Mouse (Mus musculus): Measurements from ENCODE around the gene Mecom.

- TF ChIP-seq POLR2A (IDR thresholded peaks at IDR 0.05; ENCODE audit: insufficient read length, low read depth), result no peak
- no peak for TF ChIP-seq E2F4 (IDR thresholded peaks at IDR 0.05; ENCODE audit: insufficient read depth)
- no peak for TF ChIP-seq USF1 (IDR thresholded peaks at IDR 0.05; ENCODE audit: low read depth)
- no peak for TF ChIP-seq POLR2AphosphoS2 (IDR thresholded peaks at IDR 0.05; ENCODE audit: insufficient read length, low read depth)
- no peak for TF ChIP-seq MYOD1 (IDR thresholded peaks at IDR 0.05; ENCODE audit: control insufficient read depth in 1 of 3, insufficient read length in 2 of 3, low read depth in 2 of 3)
- TF ChIP-seq MAX (IDR thresholded peaks at IDR 0.05; ENCODE audit: low read depth), result no peak
- TF ChIP-seq CEBPB (IDR thresholded peaks at IDR 0.05; ENCODE audit: insufficient read depth, poor library complexity, severe bottlenecking), result no peak
- TF ChIP-seq SRF (IDR thresholded peaks at IDR 0.05; ENCODE audit: control insufficient read depth, insufficient read length, low read depth), result no peak
Observed at GRCm38 (mm10) chr3:30143961-30144411, 403.8 kb downstream of the Mecom start.
